Mouse (Mus musculus) induced T-regulatory cell, adult 2 months (primary cell): ENCODE measurements around the gene Olfr545.

Source experiments
- DNase-seq: peaks from one replicate; pipeline ENCODE4 v3.0.0-alpha.2; 2012; ENCODE audit warnings: low read depth

Olfr545 gene

DNA sequence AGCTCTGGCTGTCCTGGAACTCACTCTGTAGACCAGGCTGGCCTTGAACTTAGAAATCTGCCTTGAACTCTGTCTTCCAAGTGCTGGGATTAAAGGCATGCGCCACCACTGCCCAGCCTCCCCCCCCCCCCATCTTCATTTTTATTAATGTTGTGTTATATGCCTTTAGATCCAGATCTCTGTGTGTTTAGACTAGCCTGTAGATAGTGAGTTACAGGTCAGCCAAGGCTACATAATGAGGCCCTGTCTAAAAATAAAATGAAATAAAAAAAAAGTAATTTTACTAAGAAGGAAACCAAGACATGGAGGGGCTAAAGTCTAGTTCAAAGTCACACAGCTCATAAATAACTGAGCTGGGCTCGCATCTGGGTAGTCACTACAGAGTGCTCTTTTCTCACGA is 20.4 kb downstream of the Olfr545 start:
- no peak for DNase-seq

DNA sequence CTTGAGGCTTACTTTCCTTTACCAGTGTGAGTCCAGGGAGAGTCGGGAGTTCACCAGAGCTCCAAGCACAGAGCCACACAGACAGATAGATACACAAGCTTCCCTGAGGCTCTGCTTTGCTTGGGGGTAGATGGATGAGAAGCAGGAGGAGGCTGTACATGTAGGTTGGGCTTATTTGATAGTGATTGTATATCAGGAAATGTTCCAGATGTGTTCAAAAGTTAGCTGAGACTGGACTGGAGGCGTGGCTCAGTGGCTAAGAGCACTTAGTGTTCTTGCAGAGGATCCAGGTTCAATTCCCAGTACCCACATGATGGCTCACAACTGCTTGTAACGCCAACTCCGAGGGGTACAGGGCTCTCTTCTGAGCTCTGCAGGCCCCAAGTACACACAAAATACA is 20.9 kb downstream of the Olfr545 start:
- DNase-seq: no peak

DNA sequence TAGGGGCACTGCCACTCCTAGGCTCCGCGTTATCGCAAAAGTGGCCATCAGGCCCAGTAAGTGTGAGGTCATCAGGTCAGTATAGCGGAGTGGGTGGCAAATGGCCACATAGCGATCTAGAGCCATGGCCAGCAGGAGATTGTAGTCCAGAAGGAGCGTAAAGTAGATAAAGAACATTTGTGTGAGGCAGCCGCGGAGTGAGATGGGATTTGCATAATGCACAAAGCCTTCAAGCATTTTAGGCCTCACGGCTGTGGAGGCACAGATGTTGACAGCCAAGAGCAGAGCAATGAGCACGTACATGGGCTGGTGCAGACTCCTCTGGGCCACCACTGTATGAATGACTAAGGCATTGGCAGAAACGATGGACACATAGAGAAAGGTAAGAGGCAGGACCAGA is 22.0 kb downstream of the Olfr545 start:
- DNase-seq: no peak

DNA sequence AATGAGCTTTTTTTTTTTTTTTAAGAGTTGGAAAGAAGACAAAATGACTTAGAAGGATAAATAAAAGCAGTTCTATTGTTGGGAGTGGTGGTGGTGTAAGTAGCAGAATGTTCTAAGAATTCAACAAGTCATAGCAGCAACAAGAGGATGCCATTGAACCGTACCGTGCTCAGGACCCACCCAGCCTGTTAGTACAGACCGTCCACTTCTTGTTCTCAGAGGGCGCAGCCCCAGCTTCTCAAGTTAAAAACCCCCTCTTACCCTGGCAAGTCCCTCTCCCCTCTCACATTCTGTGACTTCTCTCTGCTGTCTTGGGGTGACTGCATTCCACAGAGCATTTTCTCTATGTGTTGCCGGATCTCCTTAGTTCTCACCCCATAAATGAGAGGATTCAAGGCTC is 22.8 kb downstream of the Olfr545 start:
- DNase-seq: no peak

DNA sequence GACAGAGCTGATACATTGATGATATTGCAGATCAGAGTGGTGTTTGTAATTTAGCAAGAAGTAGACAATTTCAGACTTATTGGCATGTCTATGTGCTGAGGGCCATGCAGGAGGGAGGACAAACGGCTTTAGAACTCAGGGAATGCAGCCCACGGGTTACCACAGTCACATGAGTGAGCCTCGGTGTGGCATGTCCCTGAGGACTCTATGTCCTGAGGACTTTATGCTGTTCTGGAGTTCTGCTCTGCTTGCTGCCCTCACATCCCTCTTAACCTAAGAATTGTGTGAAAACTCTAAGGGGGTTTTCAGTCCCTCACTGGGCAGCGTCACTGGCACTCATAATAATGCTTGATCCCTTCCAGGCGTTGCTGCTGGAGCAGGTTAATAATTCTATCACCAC is 26.7 kb downstream of the Olfr545 start:
- no peak for DNase-seq

DNA sequence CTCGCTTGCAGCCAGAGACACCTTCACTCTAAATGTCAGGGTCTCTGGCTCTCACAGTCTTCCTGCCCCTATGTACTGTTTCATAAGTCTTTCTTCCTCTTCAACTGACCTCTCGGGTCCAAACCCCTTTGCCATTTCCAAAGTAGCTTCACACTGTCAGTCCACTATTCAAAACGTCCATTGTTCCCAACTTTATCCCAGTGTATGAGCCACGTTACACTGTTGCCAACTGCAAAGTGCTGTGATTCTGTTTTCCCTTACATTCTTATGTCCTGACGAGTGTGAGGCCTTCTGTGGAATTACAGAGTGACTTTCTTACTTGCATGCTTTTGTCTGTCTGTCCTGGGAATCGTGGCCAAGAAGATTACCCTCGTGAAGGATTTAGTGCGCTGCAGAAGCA is 31.8 kb downstream of the Olfr545 start:
- no peak for DNase-seq

DNA sequence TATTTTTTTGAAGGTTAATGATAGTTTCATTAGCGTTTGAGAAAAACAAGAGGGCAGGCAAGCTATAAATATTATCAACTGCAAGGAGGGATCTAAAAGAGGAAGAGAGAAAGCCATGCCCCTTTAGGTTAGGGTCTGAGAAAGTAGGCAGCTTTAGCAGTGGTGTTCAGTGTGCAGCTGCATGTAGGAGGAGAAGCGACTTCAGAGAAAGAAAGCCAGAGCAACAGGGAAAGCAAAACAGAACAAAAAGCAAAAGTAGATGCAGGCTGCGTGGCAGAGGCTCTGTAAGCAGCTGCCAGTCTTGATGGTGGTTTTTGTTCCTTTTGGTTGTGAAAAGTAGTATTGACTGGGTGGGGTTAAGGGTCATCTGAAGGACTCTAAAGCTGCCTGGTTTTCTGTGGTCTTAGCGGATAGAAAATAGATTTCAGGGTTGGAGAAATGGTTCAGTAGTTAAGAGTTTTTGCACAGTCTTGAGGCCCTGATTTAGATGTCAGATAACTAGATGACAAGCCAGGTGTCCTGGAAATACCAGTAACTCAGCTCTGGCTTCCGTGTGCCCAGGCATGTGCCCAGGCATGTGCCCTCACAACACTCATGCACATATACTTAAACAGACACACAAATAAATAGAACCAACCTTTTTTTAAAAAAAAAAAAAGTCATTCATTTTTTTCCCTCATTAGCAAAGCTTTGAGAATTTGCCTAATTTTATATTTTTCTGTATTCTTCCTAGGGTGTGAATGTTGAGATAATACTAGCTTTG is 40.6 kb downstream of the Olfr545 start:
- DNase-seq: no peak

DNA sequence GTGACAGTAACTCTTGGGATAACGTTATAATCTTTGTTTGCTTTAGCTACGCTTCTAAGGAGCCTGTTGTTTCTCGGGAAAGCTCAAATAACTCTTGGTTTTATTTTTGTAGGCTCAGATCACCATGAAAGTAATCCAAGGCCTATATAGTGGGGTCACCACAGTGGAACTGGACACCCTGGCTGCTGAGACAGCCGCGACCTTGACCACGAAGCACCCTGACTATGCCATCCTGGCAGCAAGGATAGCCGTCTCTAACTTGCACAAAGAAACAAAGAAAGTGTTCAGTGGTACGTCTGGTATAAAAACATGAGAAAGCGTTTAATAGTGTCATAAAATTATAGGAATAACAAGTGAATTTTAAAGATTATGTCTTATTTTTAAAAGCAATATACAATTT is 52.9 kb downstream of the Olfr545 start:
- DNase-seq: no peak

DNA sequence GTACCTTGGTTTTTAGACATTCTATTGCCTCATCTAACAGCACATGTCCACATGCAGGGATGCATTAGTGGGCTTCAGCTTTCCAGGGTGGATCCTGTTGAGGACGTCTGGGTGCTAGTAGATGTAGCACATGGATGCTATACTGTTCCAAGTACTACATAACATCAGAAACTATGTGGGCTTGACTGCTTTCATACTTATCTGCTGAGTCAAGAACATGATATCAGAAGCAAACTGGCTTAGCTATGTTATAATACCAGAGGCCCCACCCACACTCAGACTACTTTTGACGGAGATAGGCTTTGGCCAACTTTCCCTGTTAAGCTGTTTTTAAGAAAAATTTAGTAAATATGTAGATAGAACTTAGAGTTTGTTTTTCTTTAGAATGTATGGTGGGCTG is 55.1 kb downstream of the Olfr545 start:
- no peak for DNase-seq

DNA sequence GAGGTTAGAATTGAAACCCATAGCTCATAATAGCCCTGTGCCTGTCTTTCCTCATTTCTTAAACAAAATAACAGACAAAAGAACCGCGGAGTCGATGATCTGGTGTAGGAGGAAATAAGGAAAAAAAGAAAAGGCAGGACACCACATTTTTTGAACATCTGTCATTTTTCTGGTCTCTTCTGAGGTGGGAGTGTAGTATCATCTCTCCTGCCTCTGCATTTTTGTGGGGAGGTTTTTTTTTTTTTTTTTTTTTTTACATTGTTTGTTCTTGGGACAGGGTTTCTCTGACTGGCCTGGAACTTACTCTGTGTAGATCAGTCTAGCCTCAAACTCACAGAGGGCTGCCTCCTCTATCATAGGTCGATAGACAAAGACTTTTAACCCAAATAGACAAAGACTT is 56.9 kb downstream of the Olfr545 start:
- no peak for DNase-seq

DNA sequence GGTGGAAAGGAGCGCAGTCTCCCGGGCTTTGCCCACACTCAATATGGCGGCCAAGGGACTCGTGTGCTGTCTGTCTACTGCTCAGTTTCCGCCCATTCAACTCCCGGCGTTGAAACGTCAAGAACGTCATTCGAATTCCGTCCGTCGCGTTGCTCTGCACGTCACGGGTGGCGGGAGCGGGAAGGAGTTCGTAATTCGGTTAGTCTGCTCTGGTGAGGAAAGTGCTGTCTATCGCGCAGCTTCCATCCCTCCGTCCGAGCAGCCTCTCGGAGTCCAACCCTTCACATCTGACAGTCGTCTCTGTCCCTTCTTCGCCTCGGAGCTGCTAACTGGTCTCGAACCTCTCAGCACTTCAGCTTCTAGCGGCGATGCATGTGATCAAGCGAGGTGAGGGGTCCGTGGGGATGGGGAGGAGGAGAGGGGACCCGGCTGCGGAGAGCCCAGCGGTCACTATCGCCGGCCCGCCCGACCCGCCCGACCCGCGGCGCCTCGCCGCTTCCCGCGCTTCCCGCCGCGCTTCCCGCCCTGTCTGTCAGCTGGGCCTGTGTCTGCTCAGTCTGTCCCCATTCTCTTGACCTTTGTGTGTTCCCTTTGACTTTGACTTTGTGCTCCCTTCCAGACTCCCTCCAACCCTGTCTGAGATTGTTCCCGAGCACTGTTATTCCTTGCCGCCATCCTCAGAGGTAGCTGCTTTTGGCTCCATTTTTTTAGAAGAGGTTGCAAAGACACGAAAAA is 57.5 kb downstream of the Olfr545 start, which contains the start of gene Rrm1:
Gene Rrm1 (plus strand): TSS at position 39 of the 735 bp plus-strand sequence.
- DNase-seq: peak; percentile 97
